Mouse (Mus musculus): ENCODE results near the gene Nme7.

Gene Nme7

GRCm38 (mm10) chr1:164440708-164441407 lies 136.9 kb downstream of the Nme7 start:
- no peak for DNase-seq

- no peak for DNase-seq
Measured at GRCm38 (mm10) chr1:164441408-164441974, 137.6 kb downstream of the Nme7 start.

GRCm38 (mm10) chr1:164445620-164446162 lies 141.8 kb downstream of the Nme7 start:
- DNase-seq: no peak

- DNase-seq: no peak
Measured at GRCm38 (mm10) chr1:164446535-164446934, 142.6 kb downstream of the Nme7 start.

- no peak for DNase-seq
Measured at GRCm38 (mm10) chr1:164447521-164447920, 143.6 kb downstream of the Nme7 start.

GRCm38 (mm10) chr1:164449626-164450025 lies 145.7 kb downstream of the Nme7 start:
- no peak for DNase-seq

- no peak for DNase-seq
Measured at GRCm38 (mm10) chr1:164450231-164450630, 146.3 kb downstream of the Nme7 start.

GRCm38 (mm10) chr1:164450644-164451043 lies 146.7 kb downstream of the Nme7 start:
- no peak for DNase-seq

GRCm38 (mm10) chr1:164451346-164451745 lies 147.4 kb downstream of the Nme7 start:
- no peak for DNase-seq

GRCm38 (mm10) chr1:164452580-164452979 lies 148.7 kb downstream of the Nme7 start:
- DNase-seq: no peak

- DNase-seq: no peak
Measured at GRCm38 (mm10) chr1:164453146-164453545, 149.2 kb downstream of the Nme7 start.

GRCm38 (mm10) chr1:164453739-164454138 lies 149.8 kb downstream of the Nme7 start:
- DNase-seq: no peak

- DNase-seq: no peak
Measured at GRCm38 (mm10) chr1:164454747-164455400, 151.0 kb downstream of the Nme7 start.

- DNase-seq: no peak
Measured at GRCm38 (mm10) chr1:164455614-164456013, 151.7 kb downstream of the Nme7 start.

GRCm38 (mm10) chr1:164456065-164456464 lies 152.1 kb downstream of the Nme7 start:
- no peak for DNase-seq

- DNase-seq: no peak
Measured at GRCm38 (mm10) chr1:164456731-164457130, 152.8 kb downstream of the Nme7 start.

- DNase-seq: peak; percentile 64
Measured at GRCm38 (mm10) chr1:164457531-164458244, 153.8 kb downstream of the Nme7 start.

GRCm38 (mm10) chr1:164458245-164458613 lies 154.3 kb downstream of the Nme7 start, which contains the start of gene Atp1b1:
Gene Atp1b1 (minus strand): TSS chr1:164458355.
- DNase-seq: peak; percentile 83

GRCm38 (mm10) chr1:164458621-164459051 lies 154.7 kb downstream of the Nme7 start:
- DNase-seq: peak; percentile 57

GRCm38 (mm10) chr1:164459127-164459905 lies 155.4 kb downstream of the Nme7 start:
- DNase-seq: no peak

- DNase-seq: no peak
Measured at GRCm38 (mm10) chr1:164460921-164461697, 157.2 kb downstream of the Nme7 start.

Data from liver (tissue).